Mouse (Mus musculus) kidney, embryonic 14.5 days (tissue): Measurements from ENCODE around the gene Rad54l. TPM values are rescaled to one million over a fixed set of nuclear protein-coding genes. Genes with fewer than 3 reads are reported as not detected.

ENCODE experiments used
- ATAC-seq: fragments of 200-750 bp; cut with Nextera tagmentation; 2 replicates; pipeline ENCODE4 v1.8.0; 2017; ENCODE audit warnings: moderate number of reproducible peaks, mild to moderate bottlenecking, moderate TSS enrichment, moderate library complexity; ENCODE audit not compliant: low FRiP score, low TSS enrichment
- H3K27ac ChIP-seq: fragments of 300-500 bp; sonication (generic); 2 replicates; pipeline ENCODE4 v1.5.1; 2014; ENCODE audit warnings: low read depth, mild to moderate bottlenecking, low read length, moderate library complexity, mixed read lengths
- H3K27me3 ChIP-seq: fragments of 300-500 bp; sonication (generic); 2 replicates; pipeline ENCODE4 v1.6.1; 2014; ENCODE audit warnings: mild to moderate bottlenecking, low read length; ENCODE audit not compliant: control insufficient read depth, insufficient read depth
- H3K36me3 ChIP-seq: fragments of 300-500 bp; sonication (generic); 2 replicates; pipeline ENCODE4 v1.6.1; 2014; ENCODE audit warnings: low read length, mixed read lengths; ENCODE audit not compliant: control insufficient read depth, insufficient read depth
- H3K4me1 ChIP-seq: fragments of 300-500 bp; sonication (generic); 2 replicates; pipeline ENCODE4 v1.6.1; 2014; ENCODE audit warnings: low read length, mixed read lengths; ENCODE audit not compliant: control insufficient read depth, insufficient read depth
- H3K4me2 ChIP-seq: fragments of 300-500 bp; sonication (generic); replicated peaks from 2 replicates; pipeline ENCODE4 v1.6.1; 2014; ENCODE audit warnings: low read depth, mild to moderate bottlenecking, low read length
- H3K4me3 ChIP-seq: fragments of 300-500 bp; sonication (generic); 2 replicates; pipeline ENCODE4 v1.5.1; 2014; ENCODE audit warnings: mild to moderate bottlenecking, low read length
- H3K9ac ChIP-seq: fragments of 300-500 bp; sonication (generic); 2 replicates; pipeline ENCODE4 v1.6.1; 2014; ENCODE audit warnings: low read depth, mild to moderate bottlenecking, low read length, moderate library complexity
- H3K9me3 ChIP-seq: fragments of 300-500 bp; sonication (generic); 2 replicates; pipeline ENCODE4 v1.6.1; 2016; ENCODE audit warnings: low read length; ENCODE audit not compliant: control insufficient read depth
- WGBS: fragments of 180-500 bp; shearing (Covaris S2); extraction: QIAGEN DNeasy Blood & Tissue Kit; methylation state at CpG from one replicate; pipeline ENCODE4 v1.1.7; 2014; 5-methylcytosine and 5-hydroxymethylcytosine counted together
- polyA plus RNA-seq: library from polyadenylated mRNA; unstranded; fragments of >200 nt; fragmentation: Nextera tagmentation; extraction: Ambion mirVana; gene quantifications from 2 replicates; pipeline ENCODE4 v1.2.1, GENCODE M21; 2014

The Rad54l gene
- 26.6 and 40.7 TPM in 2 replicates for polyA plus RNA-seq

DNA sequence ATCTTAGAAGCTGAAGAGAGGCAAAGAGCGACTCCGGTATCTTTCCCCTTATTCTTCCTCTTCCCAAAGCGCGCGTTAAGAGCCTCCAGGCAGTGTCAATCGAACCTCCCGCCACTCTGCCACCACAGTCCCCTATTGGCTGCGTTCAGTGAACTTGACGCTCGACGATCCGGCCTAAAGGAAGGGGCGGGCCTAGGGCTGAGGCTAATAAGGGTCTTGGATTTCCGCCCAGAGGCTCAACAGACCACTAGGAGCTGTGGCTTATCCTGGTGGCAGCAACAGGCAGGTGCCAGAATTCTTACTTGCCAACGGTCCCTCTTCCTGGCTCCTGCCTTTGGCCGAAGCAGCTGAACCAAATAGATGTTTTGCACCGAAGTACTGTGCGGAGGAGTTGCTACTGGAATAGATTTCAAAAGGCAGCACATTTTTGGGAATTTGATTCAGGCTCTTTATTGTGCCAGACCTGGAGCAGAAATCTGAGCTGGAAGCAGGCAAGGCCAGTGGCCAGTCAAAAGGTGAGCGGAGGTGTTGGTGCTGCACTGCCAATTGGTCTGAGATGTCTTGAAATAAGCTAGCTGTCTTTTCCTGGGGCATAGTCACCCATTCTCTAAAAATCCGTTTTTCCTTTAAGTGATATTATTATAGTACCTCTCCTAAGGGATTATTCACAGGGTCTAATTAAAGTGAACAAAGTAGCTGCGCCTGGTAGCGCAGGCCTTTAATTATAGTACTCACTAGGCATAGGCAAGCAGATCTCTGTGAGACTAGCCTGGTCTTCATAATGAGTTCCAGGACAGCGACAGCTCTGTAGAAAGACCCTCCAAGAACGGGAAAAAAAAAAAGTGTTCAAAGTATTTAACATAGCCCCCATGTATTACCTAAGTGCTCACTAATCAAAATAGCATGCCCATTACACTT, at the start of gene Rad54l, which contains the start of gene Pomgnt1:
TSS of gene Rad54l (minus strand) at position 89 of the 918 bp plus-strand sequence.
TSS of gene Pomgnt1 (plus strand) at position 239 of the 918 bp plus-strand sequence.
- WGBS: 5% methylated on average over 24 of the region's 24 CpGs
- peak within 1 kb of the TSS; percentile 52 for H3K4me3 ChIP-seq
- H3K9ac ChIP-seq: peak within 1 kb of the TSS; percentile 67
- H3K36me3 ChIP-seq: peaks cover 1% of the 10 kb centered on the region; the same call in 1 of the 2 replicates
- H3K27me3 ChIP-seq: no peaks in the 10 kb centered on the region
- H3K4me2 ChIP-seq: peak within 1 kb of the TSS; percentile 67
- peaks cover 11% of the 10 kb centered on the region; the same call in 1 of the 2 replicates for H3K4me1 ChIP-seq
- H3K27ac ChIP-seq: peak within 1 kb of the TSS; percentile 66; the same call in 1 of the 2 replicates
- peak; percentile 99 for ATAC-seq
- no peaks in the 10 kb centered on the region for H3K9me3 ChIP-seq

DNA sequence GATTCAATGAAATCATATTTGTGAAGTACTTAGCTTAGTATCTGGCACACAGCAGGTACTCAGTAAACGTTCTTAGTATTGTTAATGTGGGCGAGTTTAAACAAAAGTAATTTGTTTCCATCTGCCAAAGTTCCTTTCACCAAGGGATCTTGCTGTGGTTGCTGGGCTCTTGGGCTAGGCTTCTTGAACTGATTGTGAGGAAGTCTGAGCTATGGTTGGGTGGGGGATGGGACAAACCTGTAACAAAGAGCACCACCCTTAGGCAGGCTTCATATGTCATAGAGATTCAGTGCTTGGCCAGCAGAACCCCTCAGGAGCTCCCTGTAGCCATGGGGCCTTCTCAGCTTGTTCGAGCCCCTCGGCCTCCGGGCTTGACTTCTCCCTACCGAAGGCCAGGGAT, 49.6 kb upstream of the Rad54l start, which contains the start of the genes 1700042G07Rik and Gm49337:
TSS of gene 1700042G07Rik (plus strand) at position 301 of the 400 bp plus-strand sequence.
TSS of gene Gm49337 (plus strand) at position 313 of the 400 bp plus-strand sequence.
- no peak for ATAC-seq
- Histone ChIP-seq H3K9ac (no peak within 1 kb of the TSS), H3K27me3 (no peaks in the 10 kb centered on the region), H3K9me3 (no peaks in the 10 kb centered on the region), H3K4me3 (no peak within 1 kb of the TSS), H3K36me3 (no peaks in the 10 kb centered on the region), H3K4me2 (no peak within 1 kb of the TSS), H3K27ac (no peak within 1 kb of the TSS), H3K4me1 (peaks cover 21% of the 10 kb centered on the region)
- WGBS: 90% methylated on average over 6 of the region's 6 CpGs

DNA sequence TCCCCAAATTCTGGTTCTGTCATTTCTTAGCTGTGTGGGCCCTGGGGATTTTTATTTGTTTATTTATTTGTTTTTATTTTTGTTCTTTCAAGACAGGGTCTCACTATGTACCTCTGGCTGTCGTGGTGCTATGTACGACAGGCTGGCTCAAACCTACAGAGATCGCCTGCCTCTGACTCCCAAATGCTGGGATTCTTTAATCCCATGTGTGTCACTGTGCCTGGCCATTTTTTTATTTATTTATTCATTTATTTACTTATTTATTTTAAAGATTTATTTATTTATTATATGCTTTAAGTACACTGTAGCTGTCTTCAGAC, 45.8 kb upstream of the Rad54l start:
- Histone ChIP-seq H3K9me3 (no peaks in the 10 kb centered on the region), H3K4me2 (no peak overlapping the region), H3K4me1 (peaks cover 8% of the 10 kb centered on the region; the same call in 1 of the 2 replicates), H3K36me3 (no peaks in the 10 kb centered on the region), H3K27me3 (no peaks in the 10 kb centered on the region), H3K9ac (no peak overlapping the region), H3K4me3 (no peak overlapping the region), H3K27ac (no peak overlapping the region)
- peak; percentile 47 for ATAC-seq
- 72% methylated on average over 3 of the region's 3 CpGs for WGBS

DNA sequence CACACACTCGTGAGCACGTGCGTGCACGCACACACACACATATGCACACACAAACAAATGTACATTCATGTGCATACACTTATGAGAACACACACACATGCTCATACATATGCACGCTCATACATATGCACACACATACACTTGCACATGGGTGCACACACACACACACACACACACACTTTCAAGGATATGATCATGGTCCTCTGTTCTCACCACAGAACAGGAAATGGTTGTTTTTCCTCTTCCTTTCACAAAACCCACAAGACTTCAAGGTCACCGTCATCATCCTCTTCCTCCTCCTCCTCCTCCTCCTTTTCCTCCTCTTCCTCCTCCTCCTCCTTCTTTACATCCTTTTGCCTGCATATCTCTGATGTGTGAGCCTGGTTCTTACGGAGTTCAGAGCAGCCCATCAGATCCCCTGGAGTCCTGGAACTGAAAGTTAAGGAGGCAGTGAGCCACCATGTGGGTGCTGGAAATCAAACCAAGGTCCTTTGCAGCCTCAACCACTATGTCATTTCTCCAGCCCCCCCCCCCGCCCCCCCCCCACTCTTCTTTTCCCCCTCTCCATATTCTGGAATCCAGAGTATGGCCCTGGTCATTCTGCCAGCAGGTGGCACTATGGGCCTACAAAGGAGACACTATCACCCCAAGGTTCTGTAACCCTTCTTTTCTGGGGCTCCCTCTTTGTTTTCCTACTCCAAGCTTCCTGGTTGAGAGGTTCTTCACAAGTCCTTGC, 45.3 kb upstream of the Rad54l start:
- ATAC-seq: peak; percentile 53
- 85% methylated on average over 7 of the region's 8 CpGs for WGBS

DNA sequence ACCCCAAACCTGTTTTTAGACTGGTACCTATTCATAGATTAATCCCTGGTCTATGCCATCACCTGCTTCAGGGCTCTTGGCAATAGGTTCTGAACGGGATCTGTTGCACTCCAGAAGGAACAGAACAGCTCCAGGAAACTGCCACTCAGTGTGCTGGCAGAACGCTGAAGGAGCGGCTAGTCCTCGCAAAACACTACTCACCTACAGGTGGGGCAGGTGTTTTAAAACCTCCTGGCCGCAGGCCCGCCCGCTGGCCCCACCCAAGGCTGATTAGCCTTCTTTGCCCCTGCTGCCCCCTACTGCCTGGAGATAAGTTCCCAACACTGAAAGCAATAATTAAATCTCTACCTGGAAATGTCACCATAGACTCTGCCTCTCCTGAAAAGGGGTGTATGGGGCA, 43.9 kb upstream of the Rad54l start, which contains the start of gene Tspan1:
TSS of gene Tspan1 (minus strand) at position 198 of the 400 bp plus-strand sequence.
- Histone ChIP-seq H3K27me3 (no peaks in the 10 kb centered on the region), H3K4me2 (no peak within 1 kb of the TSS), H3K9ac (no peak within 1 kb of the TSS), H3K36me3 (no peaks in the 10 kb centered on the region), H3K4me3 (no peak within 1 kb of the TSS), H3K9me3 (no peaks in the 10 kb centered on the region), H3K4me1 (peaks cover 8% of the 10 kb centered on the region; the same call in 1 of the 2 replicates), H3K27ac (no peak within 1 kb of the TSS)
- no peak for ATAC-seq
- WGBS: 30% methylated on average over 7 of the region's 7 CpGs

More for the DNA sequence above, 45.3 kb upstream of the Rad54l start:
- Histone ChIP-seq H3K27me3 (no peaks in the 10 kb centered on the region), H3K9me3 (no peaks in the 10 kb centered on the region), H3K4me3 (no peak overlapping the region), H3K4me2 (no peak overlapping the region), H3K27ac (no peak overlapping the region), H3K4me1 (peaks cover 8% of the 10 kb centered on the region; the same call in 1 of the 2 replicates), H3K36me3 (no peaks in the 10 kb centered on the region), H3K9ac (no peak overlapping the region)

DNA sequence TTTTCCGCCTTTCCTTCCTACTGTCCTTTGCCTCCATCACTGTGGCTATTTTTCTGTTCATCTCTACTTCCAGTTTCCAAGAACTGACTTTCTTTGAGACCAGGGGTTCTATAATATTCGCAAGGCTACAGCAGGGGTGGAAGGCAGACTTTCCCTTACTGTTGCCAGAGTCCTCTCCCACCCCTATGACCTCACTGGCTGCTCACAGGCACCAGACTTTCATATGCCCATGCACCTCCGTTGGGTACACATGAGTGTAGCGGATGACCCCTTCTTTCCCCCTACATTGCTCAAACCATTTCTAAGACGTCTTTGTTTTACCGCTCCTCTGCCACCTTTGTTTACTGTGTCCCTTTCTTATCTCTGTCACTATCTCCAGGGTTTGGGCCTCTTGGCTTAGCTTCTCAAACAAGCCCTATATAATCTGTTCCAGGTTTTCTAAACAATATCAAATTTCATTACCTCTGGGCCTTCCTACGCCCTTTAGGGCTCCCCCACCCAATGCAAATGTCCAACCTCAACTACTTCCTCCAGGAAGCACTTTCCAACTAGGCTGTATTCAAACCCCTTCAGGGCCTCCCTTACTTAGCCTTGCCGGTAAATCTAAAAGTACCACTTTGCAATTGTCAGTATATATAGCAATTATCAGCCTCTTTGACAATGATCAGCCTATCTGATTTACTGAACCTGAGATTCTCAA, 42.4 kb upstream of the Rad54l start:
- 51% methylated on average over 8 of the region's 8 CpGs for WGBS

DNA sequence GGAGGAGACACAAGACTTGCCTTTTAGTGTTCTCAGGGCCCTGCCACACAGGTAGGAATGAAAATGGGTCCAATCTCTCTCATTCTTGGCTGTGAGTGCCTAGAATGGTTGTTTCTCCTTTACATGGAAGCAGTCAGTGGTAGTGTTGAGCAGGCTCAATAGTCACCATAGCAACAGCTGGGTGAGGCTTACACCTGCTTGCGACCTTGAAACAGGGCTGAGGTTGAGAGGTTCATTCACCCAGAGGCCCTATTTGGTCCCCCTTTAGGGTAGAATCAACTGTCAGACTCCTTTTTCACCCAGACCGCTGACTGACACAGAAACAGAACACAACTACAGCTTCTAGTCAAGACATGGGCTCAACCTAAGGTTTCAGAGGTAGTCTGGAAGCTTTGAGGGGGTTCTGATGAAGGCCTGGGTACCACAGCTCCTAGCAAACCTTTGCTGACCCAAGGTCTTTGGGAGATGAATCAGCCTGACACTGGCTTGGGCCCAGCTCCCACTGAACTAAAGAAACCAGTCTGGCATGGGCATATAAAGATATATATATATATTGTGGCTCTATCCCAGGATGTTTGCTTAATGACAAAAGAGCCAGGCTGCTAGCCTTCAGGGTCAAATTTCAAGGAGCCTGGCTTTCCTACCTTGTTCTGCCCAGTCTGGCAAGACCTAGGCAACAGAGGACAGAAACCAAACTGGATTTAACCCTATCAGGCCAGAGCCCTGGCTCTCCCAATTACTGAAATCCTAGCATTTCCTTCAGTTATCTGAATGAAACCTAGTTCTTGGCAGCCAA, 41.5 kb upstream of the Rad54l start:
- H3K4me1 ChIP-seq: peaks cover 8% of the 10 kb centered on the region; the same call in 1 of the 2 replicates
- H3K4me2 ChIP-seq: no peak overlapping the region
- H3K36me3 ChIP-seq: peaks cover 10% of the 10 kb centered on the region
- H3K27me3 ChIP-seq: no peaks in the 10 kb centered on the region
- 84% methylated on average over 2 of the region's 2 CpGs for WGBS
- H3K9me3 ChIP-seq: no peaks in the 10 kb centered on the region
- no peak overlapping the region for H3K4me3 ChIP-seq
- H3K9ac ChIP-seq: no peak overlapping the region
- ATAC-seq: no peak
- 0 out of 2 replicates have a peak overlapping the region, but pooled peaks have one; percentile 17 for H3K27ac ChIP-seq

More for the DNA sequence above, 42.4 kb upstream of the Rad54l start:
- ATAC-seq: no peak
- Histone ChIP-seq H3K9ac (no peak overlapping the region), H3K27me3 (no peaks in the 10 kb centered on the region), H3K4me2 (no peak overlapping the region), H3K36me3 (0 out of 2 replicates have a peak, but pooled peaks cover 4% of the 10 kb centered on the region), H3K4me3 (no peak overlapping the region), H3K27ac (0 out of 2 replicates have a peak overlapping the region, but pooled peaks have one; percentile 14), H3K4me1 (peaks cover 8% of the 10 kb centered on the region; the same call in 1 of the 2 replicates), H3K9me3 (no peaks in the 10 kb centered on the region)
